ENCODE assay signal across 29 mouse cellular contexts in the genomic region with DNA sequence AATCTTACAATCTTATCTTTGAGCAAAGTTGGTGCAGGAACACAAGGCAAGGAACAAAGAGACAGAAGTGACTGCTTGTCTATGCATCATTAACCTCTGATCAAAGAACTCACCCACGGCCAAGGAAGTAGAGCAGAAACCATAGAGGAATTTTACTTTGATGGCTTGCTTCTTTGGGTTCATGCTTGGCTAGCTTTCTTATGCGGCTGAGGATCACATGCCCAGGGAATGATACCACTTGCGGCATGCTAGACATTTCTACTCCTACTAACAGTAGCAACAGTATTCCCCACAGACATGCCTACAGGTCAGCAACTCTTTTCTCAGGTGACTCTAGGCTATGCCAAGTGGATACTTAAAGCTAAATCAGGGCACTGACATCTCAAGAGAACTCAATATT.
DNase-seq lines count a peak whose midpoint lies in the region; ATAC-seq and TF ChIP-seq lines count a peak whose summit lies in the region.
"Had no signal": no experiment of that assay in that cellular context is flagged by ENCODE, and none has a peak within 500 bp of the region (broad histone marks: within the 10 kb centered on the region; RNA-seq: fewer than 3 reads in every experiment).

No protein-coding gene starts in this region.

- 41% methylated on average over 3 of the region's 3 CpGs for WGBS in kidney, embryonic 14.5 days
- 85% methylated on average over 3 of the region's 3 CpGs for WGBS in intestine, embryonic 15.5 days

- POLR2A ChIA-PET in Patski (lab: Charles Lee), result no interaction called here

- H3K4me2 ChIP-seq in kidney, embryonic 14.5 days (replicated peaks; ENCODE audit: low read depth, low read length), result no peak overlapping the region
- H3K4me2 ChIP-seq in intestine, embryonic 15.5 days (replicated peaks), result no peak overlapping the region
- H3K4me2 ChIP-seq: embryonic facial prominence, embryonic 13.5 days; forebrain, embryonic 15.5 days; hindbrain, embryonic 15.5 days; limb, embryonic 12.5 days; liver, embryonic 15.5 days; lung, embryonic 14.5 days had no signal

- CTCF ChIA-PET in Patski (lab: Charles Lee), result no interaction called here

- H3K36me3 ChIP-seq in kidney, embryonic 14.5 days (ENCODE audit: control insufficient read depth, insufficient read depth, low read length), result no peaks in the 10 kb centered on the region
- H3K36me3 ChIP-seq in intestine, embryonic 15.5 days, result no peaks in the 10 kb centered on the region
- H3K36me3 ChIP-seq: embryonic facial prominence, embryonic 13.5 days; forebrain, embryonic 10.5 days; forebrain, embryonic 15.5 days; hindbrain, embryonic 10.5 days; hindbrain, embryonic 15.5 days; limb, embryonic 12.5 days; liver, embryonic 15.5 days had no signal

- in situ Hi-C loops in Patski (cut with MboI; ENCODE audit: low pct_unique_long_range_greater_than_20kb), result no loop called here

- peak; percentile 60 for ATAC-seq in Patski
- peak; percentile 95 for ATAC-seq in kidney, embryonic 14.5 days (ENCODE audit: low FRiP score, low TSS enrichment)
- no peak for ATAC-seq in intestine, embryonic 15.5 days
- ATAC-seq: forebrain, embryonic 15.5 days; inflammation-experienced regulatory T-cells, adult 6 months had no signal

- no peaks in the 10 kb centered on the region for H3K4me1 ChIP-seq in kidney, embryonic 14.5 days (ENCODE audit: control insufficient read depth, insufficient read depth, low read length)
- no peaks in the 10 kb centered on the region for H3K4me1 ChIP-seq in intestine, embryonic 15.5 days (replicated peaks)
- H3K4me1 ChIP-seq: embryonic facial prominence, embryonic 13.5 days; forebrain, embryonic 10.5 days; forebrain, embryonic 15.5 days; hindbrain, embryonic 10.5 days; hindbrain, embryonic 15.5 days; limb, embryonic 12.5 days; liver, embryonic 15.5 days had no signal

- H3K9me3 ChIP-seq in kidney, embryonic 14.5 days (ENCODE audit: control insufficient read depth, low read length), result no peaks in the 10 kb centered on the region
- H3K9me3 ChIP-seq in intestine, embryonic 15.5 days, result no peaks in the 10 kb centered on the region
- H3K9me3 ChIP-seq: embryonic facial prominence, embryonic 13.5 days; forebrain, embryonic 10.5 days; forebrain, embryonic 15.5 days; hindbrain, embryonic 10.5 days; hindbrain, embryonic 15.5 days; limb, embryonic 12.5 days; liver, embryonic 15.5 days had no signal

- H3K27me3 ChIP-seq in Patski, result peaks cover 7% of the 10 kb centered on the region
- H3K27me3 ChIP-seq in kidney, embryonic 14.5 days (ENCODE audit: control insufficient read depth, insufficient read depth, low read length), result no peaks in the 10 kb centered on the region
- no peaks in the 10 kb centered on the region for H3K27me3 ChIP-seq in intestine, embryonic 15.5 days (replicated peaks)
- H3K27me3 ChIP-seq: embryonic facial prominence, embryonic 13.5 days; forebrain, embryonic 15.5 days; hindbrain, embryonic 15.5 days; limb, embryonic 12.5 days; liver, embryonic 15.5 days had no signal

- H3K9ac ChIP-seq in kidney, embryonic 14.5 days (ENCODE audit: low read depth, low read length), result no peak overlapping the region
- no peak overlapping the region for H3K9ac ChIP-seq in intestine, embryonic 15.5 days
- H3K9ac ChIP-seq: embryonic facial prominence, embryonic 13.5 days; forebrain, embryonic 15.5 days; hindbrain, embryonic 15.5 days; limb, embryonic 12.5 days; liver, embryonic 15.5 days; lung, embryonic 14.5 days had no signal

- no peak overlapping the region for H3K27ac ChIP-seq in kidney, embryonic 14.5 days (ENCODE audit: low read depth, low read length)
- H3K27ac ChIP-seq in intestine, embryonic 15.5 days, result no peak overlapping the region
- H3K27ac ChIP-seq: embryonic facial prominence, embryonic 13.5 days; forebrain, embryonic 10.5 days; forebrain, embryonic 15.5 days; hindbrain, embryonic 10.5 days; hindbrain, embryonic 15.5 days; limb, embryonic 12.5 days; liver, embryonic 15.5 days; stomach, postnatal 0 days had no signal

- no peak for TF ChIP-seq CTCF in Patski (IDR thresholded peaks at IDR 0.05)

- peak; percentile 6 for DNase-seq in Patski (ENCODE audit: low read depth, low spot score)
- peak; percentile 7 for DNase-seq in kidney, postnatal 14 days
- no peak for DNase-seq in left cerebral cortex, adult 9 months (ENCODE audit: low spot score in 2 of 2)
- no peak for DNase-seq in B cell, adult 2 months
- no peak for DNase-seq in c-Kit-positive CD71-positive TER-119-positive erythroid progenitor cells, embryonic 14.5 days (ENCODE audit: low spot score)
- DNase-seq: adrenal gland, postnatal 10 days; cerebellum, adult 11-12 months; cerebellum, adult 9-11 months; gastrocnemius, postnatal 10 days; heart, postnatal 14 days; layer of hippocampus, adult 9-11 months; lung, embryonic 14.5 days; lung, postnatal 14 days; midbrain, embryonic 14.5 days; right cerebral cortex, adult 18-20 months; right cerebral cortex, postnatal 4 days; thymus, adult 18-20 months; thymus, postnatal 25 days had no signal

- H3K4me3 ChIP-seq in kidney, embryonic 14.5 days (ENCODE audit: low read length), result no peak overlapping the region
- no peak overlapping the region for H3K4me3 ChIP-seq in intestine, embryonic 15.5 days (replicated peaks)
- H3K4me3 ChIP-seq: embryonic facial prominence, embryonic 13.5 days; forebrain, embryonic 10.5 days; forebrain, embryonic 15.5 days; hindbrain, embryonic 10.5 days; hindbrain, embryonic 15.5 days; limb, embryonic 12.5 days; liver, embryonic 15.5 days had no signal

Comparison
In these comparisons a context has a peak if more than half of its experiments do, and no peak if none do; other contexts are left out.
1. DNase-seq: peak in Patski (single experiment) and kidney, postnatal 14 days (single experiment); none in left cerebral cortex, adult 9 months (0 of 2), B cell, adult 2 months (0 of 2) and c-Kit-positive CD71-positive TER-119-positive erythroid progenitor cells, embryonic 14.5 days (single experiment).